Mouse (Mus musculus): Measurements from ENCODE around the gene 1700019N19Rik. TPM values are rescaled to one million over a fixed set of nuclear protein-coding genes. Genes with fewer than 3 reads are reported as not detected.

The 1700019N19Rik gene
- polyA plus RNA-seq (2016; fragmentation: Nextera tagmentation; extraction: Ambion mirVana) = not detected in 2 replicates

DNA sequence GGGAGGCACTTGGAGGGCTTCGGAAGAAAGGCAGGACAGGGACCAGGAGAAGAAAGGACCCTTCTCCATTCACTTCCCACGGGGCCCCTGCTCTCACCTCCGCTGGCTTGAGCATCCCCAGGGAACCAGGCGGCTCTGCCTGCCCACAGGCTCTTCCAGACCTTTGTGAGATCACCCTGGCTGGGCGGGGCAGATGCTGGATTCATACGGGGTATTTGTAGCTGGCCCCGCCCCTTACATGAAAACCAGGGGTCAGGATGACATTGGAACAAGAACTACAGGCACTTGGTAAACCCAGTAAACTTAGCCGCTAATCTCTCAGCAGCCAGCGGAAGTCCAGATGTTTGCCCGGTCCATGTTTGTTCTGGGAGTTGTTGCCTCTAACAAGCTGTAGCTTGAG is at the start of gene 1700019N19Rik:
TSS of gene 1700019N19Rik (minus strand) at position 178 of the 400 bp plus-strand sequence.
- 0 out of 2 replicates have a peak within 1 kb of the TSS, but pooled peaks have one; percentile 11 for H3K27ac ChIP-seq
- no peak within 1 kb of the TSS for H3K4me3 ChIP-seq
- H3K27me3 ChIP-seq (ENCODE audit: poor library complexity, severe bottlenecking) = no peaks in the 10 kb centered on the region
- 44% methylated on average over 10 of the region's 10 CpGs for WGBS
- DNase-seq (ENCODE audit: extremely low spot score, low spot score) = no peak
- H3K36me3 ChIP-seq (replicated peaks) = peaks cover 5% of the 10 kb centered on the region
- H3K9me3 ChIP-seq = no peaks in the 10 kb centered on the region
- peaks cover 15% of the 10 kb centered on the region for H3K4me1 ChIP-seq

DNA sequence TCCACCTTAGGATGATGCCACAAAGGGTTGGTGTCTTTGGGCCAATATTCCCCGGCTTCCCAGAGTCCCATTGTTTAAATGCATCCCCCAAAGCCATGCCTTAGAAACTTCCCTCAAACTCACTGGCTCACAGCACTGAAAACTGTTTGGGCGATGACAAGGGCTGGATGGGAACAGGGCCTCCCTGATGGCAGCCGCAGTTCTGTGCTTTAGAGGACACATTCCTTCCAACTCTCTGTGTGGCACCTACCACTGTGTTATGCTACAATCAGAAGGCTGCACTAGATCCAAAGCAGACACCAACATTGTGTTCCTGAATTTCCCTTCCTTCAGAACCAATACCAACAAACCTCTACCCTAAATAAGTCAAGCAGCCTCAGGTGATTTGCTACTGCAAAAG is 49.3 kb upstream of the 1700019N19Rik start:
- Histone ChIP-seq H3K27me3 (ENCODE audit: poor library complexity, severe bottlenecking) (no peaks in the 10 kb centered on the region), H3K36me3 (replicated peaks) (0 out of 2 replicates have a peak, but pooled peaks cover 3% of the 10 kb centered on the region), H3K4me3 (no peak overlapping the region), H3K9me3 (peaks cover 4% of the 10 kb centered on the region; the same call in 1 of the 2 replicates), H3K27ac (no peak overlapping the region), H3K4me1 (peaks cover 22% of the 10 kb centered on the region)
- DNase-seq (ENCODE audit: extremely low spot score, low spot score) = no peak
- 81% methylated on average over 3 of the region's 3 CpGs for WGBS

DNA sequence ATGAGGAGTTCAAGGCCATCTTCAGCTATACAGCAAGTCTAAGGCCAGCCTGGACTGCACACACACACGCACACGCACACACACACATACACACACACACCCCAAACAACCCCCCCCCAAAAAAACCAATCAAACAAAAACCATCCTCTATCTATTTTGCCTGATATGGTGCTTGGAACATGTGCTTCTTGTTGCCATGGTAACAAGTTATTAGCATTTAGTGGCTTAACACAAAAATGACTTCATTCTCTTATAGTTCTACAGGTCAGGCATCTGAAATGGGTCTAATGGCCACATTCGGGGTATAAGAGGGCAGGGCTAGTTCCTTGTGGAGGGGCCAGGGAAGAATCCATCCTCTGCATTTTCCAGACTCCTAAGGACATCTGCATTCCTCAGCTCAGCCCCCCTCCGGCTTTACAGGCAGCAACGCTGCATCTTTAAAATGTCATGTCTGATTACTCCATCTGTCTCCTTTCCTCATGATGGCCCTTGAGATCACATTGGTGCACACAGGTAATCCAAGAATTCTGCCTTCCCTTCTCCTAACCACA is 46.5 kb upstream of the 1700019N19Rik start:
- 85% methylated on average over 5 of the region's 5 CpGs for WGBS
- Histone ChIP-seq H3K36me3 (replicated peaks) (no peaks in the 10 kb centered on the region), H3K4me1 (peaks cover 31% of the 10 kb centered on the region), H3K27ac (no peak overlapping the region), H3K4me3 (no peak overlapping the region), H3K27me3 (ENCODE audit: poor library complexity, severe bottlenecking) (no peaks in the 10 kb centered on the region), H3K9me3 (peaks cover under 1% of the 10 kb centered on the region; the same call in 1 of the 2 replicates)
- DNase-seq (ENCODE audit: extremely low spot score, low spot score) = no peak

DNA sequence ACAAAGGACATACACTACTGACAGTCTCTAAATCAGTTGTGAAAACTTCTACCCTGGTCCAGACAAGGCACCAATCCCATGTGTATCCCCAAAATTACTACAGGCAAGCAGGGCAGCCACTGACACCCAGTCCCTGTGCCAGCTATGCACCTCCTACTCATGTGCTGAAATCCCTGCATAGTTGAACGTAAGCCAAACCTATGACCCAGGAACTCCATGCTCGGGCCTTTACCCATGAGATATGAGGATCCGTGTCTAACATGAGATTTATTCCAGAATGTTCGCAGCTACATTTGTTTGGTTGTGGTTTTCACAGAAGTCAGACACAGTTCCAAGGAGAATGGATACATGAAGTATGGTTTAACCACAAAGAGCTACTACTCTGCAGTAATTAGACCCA is 45.5 kb upstream of the 1700019N19Rik start:
- 95% methylated on average over 4 of the region's 4 CpGs for WGBS
- H3K27me3 ChIP-seq (ENCODE audit: poor library complexity, severe bottlenecking) = no peaks in the 10 kb centered on the region
- H3K9me3 ChIP-seq = no peaks in the 10 kb centered on the region
- no peak overlapping the region for H3K4me3 ChIP-seq
- no peaks in the 10 kb centered on the region for H3K36me3 ChIP-seq (replicated peaks)
- DNase-seq (ENCODE audit: extremely low spot score, low spot score) = no peak
- no peak overlapping the region for H3K27ac ChIP-seq
- H3K4me1 ChIP-seq = peaks cover 31% of the 10 kb centered on the region

DNA sequence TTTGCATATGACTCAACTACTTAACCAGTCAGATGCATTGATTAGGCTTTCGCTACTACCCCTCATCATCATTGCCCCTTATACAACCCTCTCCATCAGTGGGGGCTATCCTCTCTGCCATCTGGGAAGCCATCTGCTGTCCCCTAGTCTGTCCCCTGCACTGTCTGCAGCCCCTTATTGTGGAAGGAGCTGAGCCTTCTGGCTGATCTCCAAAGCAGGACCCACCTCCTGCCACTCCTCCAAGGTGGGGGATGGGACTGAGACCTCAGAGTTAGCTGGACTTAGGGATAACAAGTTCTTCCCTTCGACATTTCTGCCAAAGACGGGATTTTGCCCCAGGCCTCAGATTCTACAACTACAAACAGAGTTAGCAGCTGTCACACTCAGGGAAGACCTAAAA is 45.1 kb upstream of the 1700019N19Rik start:
- DNase-seq (ENCODE audit: extremely low spot score, low spot score) = no peak
- no peaks in the 10 kb centered on the region for H3K27me3 ChIP-seq (ENCODE audit: poor library complexity, severe bottlenecking)
- no peaks in the 10 kb centered on the region for H3K9me3 ChIP-seq
- 0 out of 2 replicates have a peak overlapping the region, but pooled peaks have one; percentile 27 for H3K27ac ChIP-seq
- 64% methylated on average over 3 of the region's 3 CpGs for WGBS
- H3K4me1 ChIP-seq = peaks cover 31% of the 10 kb centered on the region
- no peaks in the 10 kb centered on the region for H3K36me3 ChIP-seq (replicated peaks)
- H3K4me3 ChIP-seq = no peak overlapping the region

DNA sequence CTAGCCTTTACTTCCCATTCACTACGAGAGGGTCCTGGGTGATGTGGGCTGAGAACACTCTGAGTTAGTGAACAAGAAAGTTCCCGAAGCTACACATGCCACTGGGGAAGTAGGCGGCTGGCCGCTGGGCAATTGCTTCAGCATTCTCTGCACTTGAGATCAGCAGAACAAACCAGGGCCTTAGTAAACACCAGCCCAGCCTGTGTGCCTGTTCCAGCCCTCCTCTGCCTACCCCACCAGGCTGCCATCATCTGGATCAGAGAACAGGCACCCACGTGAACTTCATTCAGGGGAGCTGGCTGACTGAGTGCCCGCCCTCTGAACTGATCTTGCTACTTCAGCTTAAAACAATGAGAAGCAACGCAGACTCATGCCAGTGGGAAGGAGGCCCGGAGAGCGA is 44.4 kb upstream of the 1700019N19Rik start:
- Histone ChIP-seq H3K36me3 (replicated peaks) (no peaks in the 10 kb centered on the region), H3K4me1 (peaks cover 28% of the 10 kb centered on the region), H3K27me3 (ENCODE audit: poor library complexity, severe bottlenecking) (no peaks in the 10 kb centered on the region), H3K27ac (peak overlapping the region; percentile 27; the same call in 1 of the 2 replicates), H3K9me3 (no peaks in the 10 kb centered on the region), H3K4me3 (no peak overlapping the region)
- WGBS = 78% methylated on average over 9 of the region's 9 CpGs
- DNase-seq (ENCODE audit: extremely low spot score, low spot score) = no peak

DNA sequence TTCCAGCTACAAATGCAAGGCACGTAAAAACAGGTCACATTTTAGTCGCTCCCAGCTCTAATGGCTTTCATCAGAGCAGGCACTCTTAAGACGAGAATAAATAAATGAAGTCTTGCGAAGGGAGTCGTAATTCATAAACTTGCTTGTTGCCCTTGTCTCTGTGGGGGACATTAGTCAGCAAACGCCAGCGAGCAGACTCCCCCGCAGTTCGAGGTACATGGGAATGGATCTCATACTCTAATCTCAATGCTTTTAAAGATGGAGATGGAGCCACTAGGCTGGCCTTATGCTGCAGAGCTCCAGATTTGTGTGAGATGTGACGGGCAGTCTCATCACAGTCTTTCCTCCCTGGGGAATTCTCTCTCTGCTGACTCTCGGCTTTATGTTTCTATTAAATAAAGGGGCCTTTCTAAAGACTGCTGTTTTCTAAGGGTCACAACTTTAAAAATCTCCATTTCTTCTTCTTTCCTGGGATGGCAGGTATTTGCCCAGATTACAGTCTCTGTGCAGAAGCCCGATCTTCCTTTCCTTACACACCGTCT is 39.4 kb upstream of the 1700019N19Rik start:
- WGBS = 85% methylated on average over 13 of the region's 13 CpGs
- no peak for DNase-seq (ENCODE audit: extremely low spot score, low spot score)
- H3K9me3 ChIP-seq = no peaks in the 10 kb centered on the region
- no peaks in the 10 kb centered on the region for H3K27me3 ChIP-seq (ENCODE audit: poor library complexity, severe bottlenecking)
- no peak overlapping the region for H3K27ac ChIP-seq
- no peaks in the 10 kb centered on the region for H3K36me3 ChIP-seq (replicated peaks)
- peaks cover 10% of the 10 kb centered on the region for H3K4me1 ChIP-seq
- H3K4me3 ChIP-seq = no peak overlapping the region

DNA sequence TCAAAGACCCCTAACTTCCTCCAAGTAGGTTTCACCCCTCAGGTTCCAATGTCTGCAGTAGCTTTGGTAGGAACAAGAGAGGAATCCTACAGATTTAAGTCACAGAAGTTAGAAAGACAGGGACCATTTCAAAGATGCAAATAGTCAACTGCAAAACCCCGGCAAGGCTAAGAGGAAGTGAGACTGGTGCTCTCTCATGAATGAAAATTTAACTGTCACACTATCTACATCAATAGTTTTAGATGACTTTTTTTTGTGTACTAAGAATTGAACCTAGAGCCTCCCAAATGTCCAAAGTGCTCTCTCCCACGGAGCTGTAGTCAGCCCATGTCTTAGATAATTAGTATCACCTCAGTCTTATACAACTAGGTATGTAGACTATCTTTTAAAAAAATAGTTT is 38.7 kb upstream of the 1700019N19Rik start:
- Histone ChIP-seq H3K27me3 (ENCODE audit: poor library complexity, severe bottlenecking) (no peaks in the 10 kb centered on the region), H3K4me3 (no peak overlapping the region), H3K36me3 (replicated peaks) (no peaks in the 10 kb centered on the region), H3K9me3 (no peaks in the 10 kb centered on the region), H3K27ac (no peak overlapping the region), H3K4me1 (peaks cover 3% of the 10 kb centered on the region)
- no peak for DNase-seq (ENCODE audit: extremely low spot score, low spot score)
- 79% methylated on average over 2 of the region's 2 CpGs for WGBS

DNA sequence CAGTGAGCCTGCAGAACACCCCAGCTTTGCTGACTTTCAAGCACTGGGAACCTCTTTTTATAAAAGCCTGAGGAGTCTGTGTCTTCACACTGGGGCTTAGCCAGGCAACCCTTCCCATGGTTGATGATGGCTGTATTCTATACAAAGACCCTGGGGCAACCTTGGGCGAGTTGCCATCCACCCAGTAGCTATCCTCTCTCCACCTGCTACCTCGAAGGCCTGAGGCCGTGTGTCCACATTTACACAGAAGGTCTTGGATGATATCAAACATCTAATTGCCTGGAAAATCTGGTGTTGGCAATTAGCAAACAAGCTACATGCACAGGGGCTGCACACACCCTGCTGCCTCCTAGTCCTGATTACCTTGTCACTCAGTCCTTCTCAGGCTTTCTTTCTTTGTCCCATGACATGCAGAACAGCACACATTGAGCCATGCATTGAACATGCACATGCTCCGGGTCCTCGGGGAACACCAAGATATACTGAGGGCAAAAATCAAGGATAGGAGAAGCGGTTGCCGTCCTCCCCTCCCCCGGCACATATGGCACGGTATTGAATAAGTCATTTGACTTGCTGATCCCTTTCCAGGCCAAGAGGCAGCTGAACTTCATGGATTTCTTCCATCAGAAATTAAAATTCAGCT is 37.1 kb upstream of the 1700019N19Rik start:
- Histone ChIP-seq H3K27ac (no peak overlapping the region), H3K36me3 (replicated peaks) (no peaks in the 10 kb centered on the region), H3K27me3 (ENCODE audit: poor library complexity, severe bottlenecking) (no peaks in the 10 kb centered on the region), H3K4me1 (no peaks in the 10 kb centered on the region), H3K4me3 (no peak overlapping the region), H3K9me3 (no peaks in the 10 kb centered on the region)
- no peak for DNase-seq (ENCODE audit: extremely low spot score, low spot score)
- 90% methylated on average over 9 of the region's 9 CpGs for WGBS

DNA sequence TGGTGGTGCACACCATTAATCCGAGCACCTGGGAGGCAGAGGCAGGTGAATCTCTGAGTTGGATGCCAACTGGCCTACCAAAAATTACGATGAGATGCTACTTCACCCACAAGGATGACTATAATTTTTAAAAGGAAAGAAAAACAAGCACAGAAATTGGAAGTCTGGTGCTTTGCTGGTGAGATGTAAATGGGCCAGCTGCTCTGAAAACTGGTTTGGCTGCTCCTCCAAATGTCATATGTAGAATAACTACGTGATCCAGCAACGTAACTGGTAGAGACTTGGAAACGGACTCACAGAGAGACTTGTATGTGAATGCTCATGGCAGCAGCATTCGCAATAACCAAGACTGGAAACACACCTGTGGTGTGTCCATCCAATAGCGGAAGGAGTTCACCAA is 35.9 kb upstream of the 1700019N19Rik start:
- Histone ChIP-seq H3K27ac (no peak overlapping the region), H3K4me3 (no peak overlapping the region), H3K9me3 (no peaks in the 10 kb centered on the region), H3K4me1 (no peaks in the 10 kb centered on the region), H3K36me3 (replicated peaks) (no peaks in the 10 kb centered on the region), H3K27me3 (ENCODE audit: poor library complexity, severe bottlenecking) (no peaks in the 10 kb centered on the region)
- WGBS = 96% methylated on average over 7 of the region's 7 CpGs
- DNase-seq (ENCODE audit: extremely low spot score, low spot score) = no peak

DNA sequence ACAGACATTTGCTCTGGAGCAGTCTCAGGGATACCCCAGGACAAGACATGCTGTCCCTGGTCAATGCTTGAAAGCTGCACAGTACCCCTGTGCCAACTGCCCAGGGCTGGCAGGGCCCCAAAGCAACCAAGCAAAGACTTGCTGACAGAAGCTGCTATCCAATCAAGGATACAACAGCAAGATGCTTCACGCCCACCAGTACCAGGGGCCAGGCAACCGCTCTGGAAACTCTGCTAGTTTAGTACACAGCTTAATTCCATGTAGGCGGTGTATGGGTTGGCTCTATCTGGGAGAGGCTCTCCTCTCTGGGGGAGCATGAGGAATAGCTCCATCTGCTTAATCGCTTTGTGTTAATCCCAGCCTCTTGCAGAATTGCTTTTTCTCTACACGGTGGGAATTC is 35.3 kb upstream of the 1700019N19Rik start:
- no peak for DNase-seq (ENCODE audit: extremely low spot score, low spot score)
- Histone ChIP-seq H3K4me3 (no peak overlapping the region), H3K27ac (no peak overlapping the region), H3K4me1 (no peaks in the 10 kb centered on the region), H3K27me3 (ENCODE audit: poor library complexity, severe bottlenecking) (no peaks in the 10 kb centered on the region), H3K9me3 (no peaks in the 10 kb centered on the region), H3K36me3 (replicated peaks) (no peaks in the 10 kb centered on the region)
- WGBS = 86% methylated on average over 5 of the region's 5 CpGs

DNA sequence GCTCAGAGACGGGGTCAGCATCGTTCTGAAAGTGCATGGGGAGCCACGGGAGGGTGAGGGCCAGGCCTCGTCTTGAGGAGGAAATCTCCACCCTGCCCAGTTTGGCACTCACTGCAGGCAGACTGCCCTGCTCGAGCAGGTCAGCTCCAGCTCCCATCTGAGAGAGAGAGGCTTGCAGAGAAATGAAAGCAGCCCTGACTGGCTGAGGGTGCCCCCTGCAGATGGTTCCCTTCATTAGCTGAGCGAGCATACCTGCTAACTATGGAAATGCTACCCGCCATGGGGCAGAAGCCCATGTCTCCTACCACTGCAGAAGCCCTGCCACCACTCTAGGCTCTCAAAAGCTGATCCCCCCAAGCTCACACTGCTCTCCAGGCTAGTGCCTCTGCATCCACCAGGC is 33.4 kb upstream of the 1700019N19Rik start:
- Histone ChIP-seq H3K4me3 (no peak overlapping the region), H3K27me3 (ENCODE audit: poor library complexity, severe bottlenecking) (no peaks in the 10 kb centered on the region), H3K9me3 (no peaks in the 10 kb centered on the region), H3K4me1 (no peaks in the 10 kb centered on the region), H3K36me3 (replicated peaks) (no peaks in the 10 kb centered on the region), H3K27ac (no peak overlapping the region)
- DNase-seq (ENCODE audit: extremely low spot score, low spot score) = no peak
- 61% methylated on average over 7 of the region's 7 CpGs for WGBS

DNA sequence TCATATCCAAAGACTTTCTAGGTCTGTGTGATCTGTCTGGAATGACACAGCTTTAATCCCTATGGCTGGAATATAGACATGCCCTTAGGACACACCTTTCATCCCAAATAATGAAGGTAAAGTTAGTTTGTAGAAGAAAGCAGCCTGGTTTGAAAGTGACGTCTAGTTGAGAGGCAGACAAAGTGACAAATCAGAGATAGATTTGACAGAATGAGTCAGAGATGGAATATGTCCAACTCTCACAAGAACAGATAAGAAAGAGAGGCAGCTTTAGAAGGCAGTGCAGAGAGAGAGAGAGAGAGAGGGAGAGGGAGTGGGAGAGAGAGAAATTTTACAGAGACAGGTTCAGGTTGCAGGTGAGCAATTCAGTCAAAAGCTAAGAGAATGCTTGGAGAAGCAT is 30.1 kb upstream of the 1700019N19Rik start:
- Histone ChIP-seq H3K27me3 (ENCODE audit: poor library complexity, severe bottlenecking) (no peaks in the 10 kb centered on the region), H3K4me3 (no peak overlapping the region), H3K27ac (no peak overlapping the region), H3K9me3 (no peaks in the 10 kb centered on the region), H3K4me1 (no peaks in the 10 kb centered on the region), H3K36me3 (replicated peaks) (no peaks in the 10 kb centered on the region)
- WGBS = 87% methylated on average over 1 of the region's 1 CpGs
- no peak for DNase-seq (ENCODE audit: extremely low spot score, low spot score)

Data from forebrain, embryonic 10.5 days (tissue).